Mouse (Mus musculus): Measurements from ENCODE around the gene Neurl2. TPM values are rescaled to one million over a fixed set of nuclear protein-coding genes. Genes with fewer than 3 reads are reported as not detected.

Neurl2 gene
- polyA plus RNA-seq, 1 experiment from 2014 or later = 4.6 TPM

- Histone ChIP-seq H3K27me3 (ENCODE audit: control insufficient read depth, insufficient read depth, low read length) (no peaks in the 10 kb centered on the region), H3K4me3 (ENCODE audit: low read depth, low read length) (no peak overlapping the region), H3K27ac (replicated peaks) (no peak overlapping the region), H3K9ac (ENCODE audit: low read length) (no peak overlapping the region), H3K4me1 (replicated peaks; ENCODE audit: control insufficient read depth, insufficient read depth) (0 out of 2 replicates have a peak, but pooled peaks cover 2% of the 10 kb centered on the region), H3K9me3 (ENCODE audit: control insufficient read depth, low read length) (no peaks in the 10 kb centered on the region), H3K4me2 (replicated peaks; ENCODE audit: low read depth) (no peak overlapping the region), H3K36me3 (ENCODE audit: control insufficient read depth, insufficient read depth, low read length) (peaks cover 16% of the 10 kb centered on the region; the same call in 1 of the 2 replicates)
- DNase-seq (ENCODE audit: low spot score) (no peak), ATAC-seq (ENCODE audit: low FRiP score, low TSS enrichment) (no peak)
- TF ChIP-seq CTCF (IDR thresholded peaks at IDR 0.05; ENCODE audit: low read depth) (no peak), EP300 (optimal IDR thresholded peaks at IDR 0.05) (no peak)
- WGBS = 97% methylated on average over 17 of the region's 17 CpGs
Measured at GRCm38 (mm10) chr2:164825521-164825920, 7.7 kb downstream of the Neurl2 start.

- no peaks in the 10 kb centered on the region for H3K27me3 ChIP-seq (ENCODE audit: control insufficient read depth, insufficient read depth, low read length)
- DNase-seq (ENCODE audit: low spot score) = no peak
- H3K4me1 ChIP-seq (replicated peaks; ENCODE audit: control insufficient read depth, insufficient read depth) = 0 out of 2 replicates have a peak, but pooled peaks cover 2% of the 10 kb centered on the region
- no peaks in the 10 kb centered on the region for H3K9me3 ChIP-seq (ENCODE audit: control insufficient read depth, low read length)
- no peak overlapping the region for H3K4me2 ChIP-seq (replicated peaks; ENCODE audit: low read depth)
- no peak for ATAC-seq (ENCODE audit: low FRiP score, low TSS enrichment)
- H3K36me3 ChIP-seq (ENCODE audit: control insufficient read depth, insufficient read depth, low read length) = peaks cover 16% of the 10 kb centered on the region; the same call in 1 of the 2 replicates
- TF ChIP-seq CTCF (IDR thresholded peaks at IDR 0.05; ENCODE audit: low read depth) (no peak), EP300 (optimal IDR thresholded peaks at IDR 0.05) (no peak)
- no peak overlapping the region for H3K4me3 ChIP-seq (ENCODE audit: low read depth, low read length)
- no peak overlapping the region for H3K9ac ChIP-seq (ENCODE audit: low read length)
- 90% methylated on average over 4 of the region's 4 CpGs for WGBS
- H3K27ac ChIP-seq (replicated peaks) = no peak overlapping the region
Measured at GRCm38 (mm10) chr2:164823969-164824368, 9.3 kb downstream of the Neurl2 start.

GRCm38 (mm10) chr2:164823181-164823585 is 10.1 kb downstream of the Neurl2 start:
- Histone ChIP-seq H3K27me3 (ENCODE audit: control insufficient read depth, insufficient read depth, low read length) (no peaks in the 10 kb centered on the region), H3K9me3 (ENCODE audit: control insufficient read depth, low read length) (no peaks in the 10 kb centered on the region), H3K36me3 (ENCODE audit: control insufficient read depth, insufficient read depth, low read length) (peaks cover 16% of the 10 kb centered on the region; the same call in 1 of the 2 replicates), H3K4me3 (ENCODE audit: low read depth, low read length) (peak overlapping the region; percentile 71), H3K4me1 (replicated peaks; ENCODE audit: control insufficient read depth, insufficient read depth) (0 out of 2 replicates have a peak, but pooled peaks cover 2% of the 10 kb centered on the region), H3K4me2 (replicated peaks; ENCODE audit: low read depth) (peak overlapping the region; percentile 71), H3K27ac (replicated peaks) (peak overlapping the region; percentile 81), H3K9ac (ENCODE audit: low read length) (peak overlapping the region; percentile 64)
- peak; percentile 43 for DNase-seq (ENCODE audit: low spot score)
- TF ChIP-seq CTCF (IDR thresholded peaks at IDR 0.05; ENCODE audit: low read depth) (peak; percentile 24; the same call in 1 of the 2 replicates), EP300 (optimal IDR thresholded peaks at IDR 0.05) (no peak)
- WGBS = 1% methylated on average over 10 of the region's 10 CpGs
- ATAC-seq (ENCODE audit: low FRiP score, low TSS enrichment) = peak; percentile 35

- peaks cover 15% of the 10 kb centered on the region; the same call in 1 of the 2 replicates for H3K36me3 ChIP-seq (ENCODE audit: control insufficient read depth, insufficient read depth, low read length)
- peak within 1 kb of the TSS; percentile 71 for H3K4me3 ChIP-seq (ENCODE audit: low read depth, low read length)
- H3K4me1 ChIP-seq (replicated peaks; ENCODE audit: control insufficient read depth, insufficient read depth) = 0 out of 2 replicates have a peak, but pooled peaks cover 2% of the 10 kb centered on the region
- ATAC-seq (ENCODE audit: low FRiP score, low TSS enrichment) (peak; percentile 99), DNase-seq (ENCODE audit: low spot score) (peak; percentile 98)
- peak within 1 kb of the TSS; percentile 64 for H3K9ac ChIP-seq (ENCODE audit: low read length)
- peak within 1 kb of the TSS; percentile 81 for H3K27ac ChIP-seq (replicated peaks)
- H3K27me3 ChIP-seq (ENCODE audit: control insufficient read depth, insufficient read depth, low read length) = no peaks in the 10 kb centered on the region
- peak within 1 kb of the TSS; percentile 71 for H3K4me2 ChIP-seq (replicated peaks; ENCODE audit: low read depth)
- no peak for TF ChIP-seq EP300 (optimal IDR thresholded peaks at IDR 0.05)
- peak; percentile 18 for TF ChIP-seq CTCF (IDR thresholded peaks at IDR 0.05; ENCODE audit: low read depth)
- no peaks in the 10 kb centered on the region for H3K9me3 ChIP-seq (ENCODE audit: control insufficient read depth, low read length)
- under 1% methylated on average over 32 of the region's 32 CpGs for WGBS
Measured at GRCm38 (mm10) chr2:164822636-164823165, 10.6 kb downstream of the Neurl2 start, which contains the start of gene Zswim1. Zswim1 (plus strand) TSS chr2:164822686.

GRCm38 (mm10) chr2:164821060-164821459 is 12.2 kb downstream of the Neurl2 start:
- Histone ChIP-seq H3K4me3 (ENCODE audit: low read depth, low read length) (no peak overlapping the region), H3K9me3 (ENCODE audit: control insufficient read depth, low read length) (no peaks in the 10 kb centered on the region), H3K4me2 (replicated peaks; ENCODE audit: low read depth) (no peak overlapping the region), H3K36me3 (ENCODE audit: control insufficient read depth, insufficient read depth, low read length) (peaks cover 9% of the 10 kb centered on the region; the same call in 1 of the 2 replicates), H3K9ac (ENCODE audit: low read length) (no peak overlapping the region), H3K27ac (replicated peaks) (no peak overlapping the region), H3K4me1 (replicated peaks; ENCODE audit: control insufficient read depth, insufficient read depth) (0 out of 2 replicates have a peak, but pooled peaks cover 2% of the 10 kb centered on the region), H3K27me3 (ENCODE audit: control insufficient read depth, insufficient read depth, low read length) (no peaks in the 10 kb centered on the region)
- WGBS = 81% methylated on average over 6 of the region's 6 CpGs
- no peak for DNase-seq (ENCODE audit: low spot score)
- ATAC-seq (ENCODE audit: low FRiP score, low TSS enrichment) = no peak
- TF ChIP-seq EP300 (optimal IDR thresholded peaks at IDR 0.05) (no peak), CTCF (IDR thresholded peaks at IDR 0.05; ENCODE audit: low read depth) (no peak)

- no peak for DNase-seq (ENCODE audit: low spot score)
- no peak overlapping the region for H3K4me3 ChIP-seq (ENCODE audit: low read depth, low read length)
- H3K9ac ChIP-seq (ENCODE audit: low read length) = no peak overlapping the region
- no peak overlapping the region for H3K4me2 ChIP-seq (replicated peaks; ENCODE audit: low read depth)
- peak; percentile 30; the same call in 1 of the 2 replicates for ATAC-seq (ENCODE audit: low FRiP score, low TSS enrichment)
- TF ChIP-seq CTCF (IDR thresholded peaks at IDR 0.05; ENCODE audit: low read depth) (peak; percentile 31), EP300 (optimal IDR thresholded peaks at IDR 0.05) (peak; percentile 71)
- H3K36me3 ChIP-seq (ENCODE audit: control insufficient read depth, insufficient read depth, low read length) = no peaks in the 10 kb centered on the region
- no peaks in the 10 kb centered on the region for H3K4me1 ChIP-seq (replicated peaks; ENCODE audit: control insufficient read depth, insufficient read depth)
- H3K27me3 ChIP-seq (ENCODE audit: control insufficient read depth, insufficient read depth, low read length) = no peaks in the 10 kb centered on the region
- H3K9me3 ChIP-seq (ENCODE audit: control insufficient read depth, low read length) = no peaks in the 10 kb centered on the region
- whole genome bisulfite sequencing = 49% methylated on average over 5 of the region's 5 CpGs
- peak overlapping the region; percentile 30; the same call in 1 of the 2 replicates for H3K27ac ChIP-seq (replicated peaks)
Measured at GRCm38 (mm10) chr2:164817703-164818102, 15.6 kb downstream of the Neurl2 start.

Data from stomach, postnatal 0 days (tissue).